Mouse (Mus musculus): ENCODE data around the gene Cabin1. TPM values are rescaled to one million over a fixed set of nuclear protein-coding genes. Genes with fewer than 3 reads are reported as not detected.
A peak's percentile ranks its signal among the peaks of the same experiment; 100 is the strongest.
"Not testable (repeated sequence)": the region's sequence is repeated elsewhere in the genome, so short reads cannot be mapped to it uniquely, and the experiment has no call there.

The Cabin1 gene
- total RNA-seq, 2 experiments from 2014 or later = 66.4 to 85.5 TPM

GRCm38 (mm10) chr10:75772795-75773664, 8.9 kb upstream of the Cabin1 start, which contains the start of gene Ddt:
Gene Ddt, minus strand, starts transcription at chr10:75773414.
- intact Hi-C loops (cut with DNase I) = no loop called here
- peak; percentile 80 to 81 for DNase-seq (ENCODE audit: low spot score in 2 of 2)

- DNase-seq (ENCODE audit: low spot score in 2 of 2); intact Hi-C loops (cut with DNase I): not testable (repeated sequence)
Observed at GRCm38 (mm10) chr10:75767756-75768155, 3.6 kb upstream of the Cabin1 start.

GRCm38 (mm10) chr10:75766856-75767255, 2.7 kb upstream of the Cabin1 start:
- intact Hi-C loops (cut with DNase I) = no loop called here
- no peak for DNase-seq (ENCODE audit: low spot score in 2 of 2)

- intact Hi-C loops (cut with DNase I) = loop anchor here (2.0 to 5.0 kb wide), 2 partner anchors 72 to 88 kb away; partner anchors contain the start of gene Gstt2
- peak in 1 of 2 experiments; percentile 47 for DNase-seq (ENCODE audit: low spot score in 2 of 2)
Observed at GRCm38 (mm10) chr10:75764519-75765473, 655 bp upstream of the Cabin1 start.

- intact Hi-C loops (cut with DNase I) = loop anchor here (5.0 kb wide), 1 partner anchor 90 kb away; no protein-coding TSS in a partner anchor
- DNase-seq (ENCODE audit: low spot score in 2 of 2) = no peak
Observed at GRCm38 (mm10) chr10:75762413-75762812, 1.7 kb downstream of the Cabin1 start.

GRCm38 (mm10) chr10:75760311-75760710, 3.8 kb downstream of the Cabin1 start:
- no peak for DNase-seq (ENCODE audit: low spot score in 2 of 2)
- intact Hi-C loops (cut with DNase I) = loop anchor here (5.0 kb wide), 1 partner anchor 92 kb away; no protein-coding TSS in a partner anchor

GRCm38 (mm10) chr10:75756719-75757118, 7.4 kb downstream of the Cabin1 start:
- DNase-seq (ENCODE audit: low spot score in 2 of 2) = no peak
- intact Hi-C loops (cut with DNase I) = no loop called here

GRCm38 (mm10) chr10:75744017-75744416, 20.1 kb downstream of the Cabin1 start:
- intact Hi-C loops (cut with DNase I) = loop anchor here (1.0 to 5.0 kb wide), 3 partner anchors 88 to 207 kb away; no protein-coding TSS in a partner anchor
- DNase-seq (ENCODE audit: low spot score in 2 of 2) = peak; percentile 81 to 86

- DNase-seq (ENCODE audit: low spot score in 2 of 2) = peak; percentile 70 to 80
- intact Hi-C loops (cut with DNase I) = loop anchor here (5.0 kb wide), 1 partner anchor 89 kb away; no protein-coding TSS in a partner anchor
Observed at GRCm38 (mm10) chr10:75743369-75743768, 20.8 kb downstream of the Cabin1 start.

GRCm38 (mm10) chr10:75740866-75741265, 23.3 kb downstream of the Cabin1 start:
- no peak for DNase-seq (ENCODE audit: low spot score in 2 of 2)
- intact Hi-C loops (cut with DNase I) = loop anchor here (5.0 kb wide), 1 partner anchor 91 kb away; no protein-coding TSS in a partner anchor

GRCm38 (mm10) chr10:75725449-75725848, 38.7 kb downstream of the Cabin1 start:
- intact Hi-C loops (cut with DNase I) = no loop called here
- no peak for DNase-seq (ENCODE audit: low spot score in 2 of 2)

- intact Hi-C loops (cut with DNase I) = no loop called here
- no peak for DNase-seq (ENCODE audit: low spot score in 2 of 2)
Observed at GRCm38 (mm10) chr10:75720215-75720614, 43.9 kb downstream of the Cabin1 start.

- intact Hi-C loops (cut with DNase I) = no loop called here
Observed at GRCm38 (mm10) chr10:75714795-75715194, 49.3 kb downstream of the Cabin1 start.

GRCm38 (mm10) chr10:75713026-75713425, 51.1 kb downstream of the Cabin1 start:
- intact Hi-C loops (cut with DNase I) = no loop called here
- DNase-seq (ENCODE audit: low spot score in 2 of 2) = no peak

More at GRCm38 (mm10) chr10:75714795-75715194, 49.3 kb downstream of the Cabin1 start:
- DNase-seq (ENCODE audit: low spot score in 2 of 2) = no peak

GRCm38 (mm10) chr10:75710210-75710609, 53.9 kb downstream of the Cabin1 start:
- intact Hi-C loops (cut with DNase I) = no loop called here
- no peak for DNase-seq (ENCODE audit: low spot score in 2 of 2)

- intact Hi-C loops (cut with DNase I) = no loop called here
- no peak for DNase-seq (ENCODE audit: low spot score in 2 of 2)
Observed at GRCm38 (mm10) chr10:75709261-75709660, 54.9 kb downstream of the Cabin1 start.

- DNase-seq (ENCODE audit: low spot score in 2 of 2) = no peak
- intact Hi-C loops (cut with DNase I) = no loop called here
Observed at GRCm38 (mm10) chr10:75708633-75708992, 55.5 kb downstream of the Cabin1 start.

- no peak for DNase-seq (ENCODE audit: low spot score in 2 of 2)
- intact Hi-C loops (cut with DNase I) = loop anchor here (2.0 kb wide), 1 partner anchor 71 kb away; no protein-coding TSS in a partner anchor
Observed at GRCm38 (mm10) chr10:75707901-75708632, 56.1 kb downstream of the Cabin1 start.
